Mouse (Mus musculus): ENCODE data around the gene Cd27. TPM values are rescaled to one million over a fixed set of nuclear protein-coding genes. Genes with fewer than 3 reads are reported as not detected.

Gene Cd27
- polyA plus RNA-seq, 1 experiment: 0.23 TPM

DNA sequence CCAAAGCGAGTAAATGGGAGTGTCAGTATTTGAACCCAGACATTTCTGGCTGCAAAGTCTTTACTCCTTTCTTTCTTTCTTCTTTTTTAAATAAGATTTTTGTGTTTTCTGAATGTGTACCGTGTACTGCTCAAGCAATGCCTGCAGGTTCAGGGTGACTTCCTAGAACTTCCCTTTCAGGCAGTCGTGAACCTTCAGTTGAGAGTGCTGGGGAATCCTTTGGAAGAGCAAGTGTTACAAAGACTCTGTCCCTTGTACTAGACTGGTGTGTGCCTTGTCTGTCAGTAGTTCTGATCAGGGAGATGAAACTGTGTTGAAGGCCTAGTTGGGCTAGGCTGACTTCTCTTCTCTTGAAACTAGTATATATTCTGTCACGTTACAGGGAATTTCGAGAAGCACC is 44.0 kb downstream of the Cd27 start:
- Histone ChIP-seq H3K36me3 (ENCODE audit: control insufficient read depth, insufficient read depth, low read length) (no peaks in the 10 kb centered on the region; the same call in 1 of the 2 replicates), H3K4me3 (ENCODE audit: control insufficient read depth, low read depth, low read length) (peak overlapping the region; percentile 89), H3K27me3 (ENCODE audit: control insufficient read depth, insufficient read depth, low read length) (no peaks in the 10 kb centered on the region), H3K4me1 (ENCODE audit: control insufficient read depth, insufficient read depth, low read length) (no peaks in the 10 kb centered on the region), H3K27ac (ENCODE audit: control insufficient read depth, insufficient read depth, low read depth, low read length) (peak overlapping the region; percentile 97)
- no peak for TF ChIP-seq CTCF (IDR thresholded peaks at IDR 0.05; ENCODE audit: control insufficient read depth, insufficient read depth, insufficient replicate concordance, low read depth, low read length)
- no peak for TF ChIP-seq POLR2A (IDR thresholded peaks at IDR 0.05; ENCODE audit: control insufficient read depth, low read depth, low read length)

DNA sequence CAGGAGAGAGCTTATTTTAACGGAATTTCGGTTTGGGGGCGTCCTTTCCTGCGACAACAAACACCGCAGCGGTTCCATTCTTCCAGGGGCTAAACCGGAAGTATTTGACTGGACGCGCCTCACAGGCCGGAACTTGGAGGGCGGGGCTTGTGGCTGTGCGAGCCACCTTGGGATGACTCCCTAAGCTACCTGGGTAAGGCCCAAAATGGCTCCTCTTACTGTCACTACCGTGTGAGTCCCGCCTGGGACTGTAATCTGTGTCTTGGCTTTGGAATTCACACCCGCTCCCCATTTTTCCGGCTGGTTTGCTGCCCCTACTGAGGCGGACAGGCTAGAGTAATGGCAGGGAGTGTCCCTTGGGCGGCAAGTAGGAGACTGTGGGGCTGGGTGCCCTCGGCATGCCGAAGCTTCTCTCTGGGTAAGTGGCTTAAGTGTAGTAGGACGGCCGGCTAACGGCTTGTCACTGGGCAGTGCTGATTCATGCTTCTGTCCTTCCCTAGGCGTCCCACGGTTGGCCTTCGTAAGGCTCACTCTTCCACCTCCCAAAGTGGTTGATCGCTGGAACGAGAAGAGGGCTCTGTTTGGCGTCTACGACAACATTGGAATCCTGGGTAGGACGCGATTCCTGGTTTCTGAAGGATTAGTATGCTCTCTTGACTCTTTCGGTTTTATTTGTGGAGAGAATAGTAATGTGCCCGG is 44.6 kb downstream of the Cd27 start:
- H3K27ac ChIP-seq (ENCODE audit: control insufficient read depth, insufficient read depth, low read depth, low read length): peak overlapping the region; percentile 97
- H3K4me3 ChIP-seq (ENCODE audit: control insufficient read depth, low read depth, low read length): peak overlapping the region; percentile 89
- TF ChIP-seq CTCF (IDR thresholded peaks at IDR 0.05; ENCODE audit: control insufficient read depth, insufficient read depth, insufficient replicate concordance, low read depth, low read length): no peak
- peak; percentile 4; the same call in 1 of the 2 replicates for TF ChIP-seq POLR2A (IDR thresholded peaks at IDR 0.05; ENCODE audit: control insufficient read depth, low read depth, low read length)
- peaks cover under 1% of the 10 kb centered on the region for H3K36me3 ChIP-seq (ENCODE audit: control insufficient read depth, insufficient read depth, low read length)
- no peaks in the 10 kb centered on the region for H3K4me1 ChIP-seq (ENCODE audit: control insufficient read depth, insufficient read depth, low read length)
- no peaks in the 10 kb centered on the region for H3K27me3 ChIP-seq (ENCODE audit: control insufficient read depth, insufficient read depth, low read length)

DNA sequence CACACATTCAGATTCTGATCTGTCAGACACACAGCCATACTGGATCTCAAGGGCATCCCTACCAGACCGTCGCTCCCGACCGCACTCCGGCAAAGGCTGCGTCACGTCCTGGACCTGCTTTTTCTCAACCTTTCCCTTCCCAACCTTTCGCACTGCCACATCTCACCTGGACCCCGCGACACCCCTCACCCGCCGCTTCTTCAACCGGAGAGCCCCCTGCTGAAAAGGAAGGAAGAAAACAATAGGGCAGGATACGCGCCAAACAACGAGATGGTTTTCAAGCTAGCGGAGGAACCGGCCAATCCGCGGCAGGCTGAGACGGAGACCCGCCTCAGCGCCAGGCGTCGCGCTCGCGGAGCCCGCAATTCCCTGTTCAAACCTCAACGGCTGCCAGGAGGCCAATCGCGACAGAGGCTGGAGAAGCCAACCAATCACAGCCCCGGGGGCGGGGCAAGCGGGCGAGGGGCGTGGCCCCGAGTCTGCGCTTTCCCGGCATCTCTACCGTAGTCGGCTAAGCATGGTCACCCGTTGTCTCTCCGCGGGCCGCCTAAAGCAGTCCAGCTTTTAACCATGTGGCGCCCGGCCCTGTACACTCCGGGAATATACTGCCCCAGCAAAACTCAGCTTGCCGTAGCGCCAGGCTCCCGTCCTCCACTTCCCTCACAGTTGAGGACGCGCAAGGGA is 45.3 kb downstream of the Cd27 start, which contains the start of the genes Ncapd2 and Mrpl51:
TSS of gene Ncapd2 (minus strand) at position 370 of the 684 bp plus-strand sequence.
TSS of gene Mrpl51 (plus strand) at position 470 of the 684 bp plus-strand sequence.
- peak; percentile 90 for TF ChIP-seq POLR2A (IDR thresholded peaks at IDR 0.05; ENCODE audit: control insufficient read depth, low read depth, low read length)
- TF ChIP-seq CTCF (IDR thresholded peaks at IDR 0.05; ENCODE audit: control insufficient read depth, insufficient read depth, insufficient replicate concordance, low read depth, low read length): no peak

DNA sequence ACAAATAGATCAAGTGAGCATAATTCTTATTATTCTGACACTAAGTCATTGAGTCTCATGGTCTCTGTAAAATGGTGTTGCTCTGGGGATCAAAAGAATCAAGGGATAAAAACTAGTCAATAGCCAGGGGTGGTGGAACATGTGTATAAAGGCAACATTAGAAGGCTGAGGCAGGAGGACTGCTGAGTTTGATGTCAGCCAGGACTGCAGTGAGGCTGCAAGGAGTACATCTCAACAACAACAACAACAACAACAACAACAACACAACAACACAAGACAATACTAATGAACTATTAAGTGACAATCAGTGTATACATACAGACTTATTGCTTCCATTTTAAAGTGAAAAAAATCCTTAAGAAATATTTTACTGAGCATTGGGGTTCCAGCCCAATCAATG is 46.0 kb downstream of the Cd27 start:
- Histone ChIP-seq H3K27ac (ENCODE audit: control insufficient read depth, insufficient read depth, low read depth, low read length) (peak overlapping the region; percentile 84; the same call in 1 of the 2 replicates), H3K36me3 (ENCODE audit: control insufficient read depth, insufficient read depth, low read length) (peaks cover 1% of the 10 kb centered on the region), H3K4me3 (ENCODE audit: control insufficient read depth, low read depth, low read length) (peak overlapping the region; percentile 89), H3K27me3 (ENCODE audit: control insufficient read depth, insufficient read depth, low read length) (no peaks in the 10 kb centered on the region), H3K4me1 (ENCODE audit: control insufficient read depth, insufficient read depth, low read length) (no peaks in the 10 kb centered on the region)
- TF ChIP-seq CTCF (IDR thresholded peaks at IDR 0.05; ENCODE audit: control insufficient read depth, insufficient read depth, insufficient replicate concordance, low read depth, low read length) (no peak), POLR2A (IDR thresholded peaks at IDR 0.05; ENCODE audit: control insufficient read depth, low read depth, low read length) (no peak)

More for the DNA sequence above, 45.3 kb downstream of the Cd27 start, which contains the start of the genes Ncapd2 and Mrpl51:
- peaks cover 1% of the 10 kb centered on the region for H3K36me3 ChIP-seq (ENCODE audit: control insufficient read depth, insufficient read depth, low read length)
- no peaks in the 10 kb centered on the region for H3K4me1 ChIP-seq (ENCODE audit: control insufficient read depth, insufficient read depth, low read length)
- no peaks in the 10 kb centered on the region for H3K27me3 ChIP-seq (ENCODE audit: control insufficient read depth, insufficient read depth, low read length)
- H3K4me3 ChIP-seq (ENCODE audit: control insufficient read depth, low read depth, low read length): peak within 1 kb of the TSS; percentile 89
- H3K27ac ChIP-seq (ENCODE audit: control insufficient read depth, insufficient read depth, low read depth, low read length): peak within 1 kb of the TSS; percentile 97

DNA sequence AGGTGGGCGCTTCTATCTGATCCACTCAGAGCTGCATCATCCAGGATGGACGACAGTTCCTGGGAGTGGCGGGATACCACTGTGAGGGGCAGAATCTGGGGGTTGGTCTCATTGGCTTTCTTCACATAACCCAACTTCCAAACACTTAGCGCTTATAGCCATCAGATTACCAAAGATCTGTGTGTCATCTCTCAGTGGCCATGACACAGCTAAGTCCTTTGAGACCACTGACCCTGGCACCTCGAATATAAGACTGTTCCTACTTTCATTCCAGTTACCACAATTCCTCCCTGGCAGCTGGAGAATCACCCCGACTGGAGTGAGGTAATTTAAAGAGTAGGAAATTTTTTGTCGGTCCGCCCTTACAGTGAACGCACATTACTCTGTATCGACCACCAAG is 50.6 kb downstream of the Cd27 start:
- Histone ChIP-seq H3K36me3 (ENCODE audit: control insufficient read depth, insufficient read depth, low read length) (peaks cover 4% of the 10 kb centered on the region), H3K4me3 (ENCODE audit: control insufficient read depth, low read depth, low read length) (no peak overlapping the region), H3K27ac (ENCODE audit: control insufficient read depth, insufficient read depth, low read depth, low read length) (no peak overlapping the region), H3K27me3 (ENCODE audit: control insufficient read depth, insufficient read depth, low read length) (no peaks in the 10 kb centered on the region), H3K4me1 (ENCODE audit: control insufficient read depth, insufficient read depth, low read length) (no peaks in the 10 kb centered on the region)
- TF ChIP-seq POLR2A (IDR thresholded peaks at IDR 0.05; ENCODE audit: control insufficient read depth, low read depth, low read length) (no peak), CTCF (IDR thresholded peaks at IDR 0.05; ENCODE audit: control insufficient read depth, insufficient read depth, insufficient replicate concordance, low read depth, low read length) (no peak)

Other genes with a start within 250 kb of the Cd27 start
- gene Pianp, start 240.3 kb downstream of the Cd27 start, polyA plus RNA-seq (2012; rRNA removed): 0.23 and 0.38 TPM in 2 replicates
- 50.2 and 53.1 TPM in 2 replicates for gene Zfp384, start 227.9 kb downstream of the Cd27 start, polyA plus RNA-seq (2012; rRNA removed)
- gene Ing4, start 197.2 kb downstream of the Cd27 start, polyA plus RNA-seq (2012; rRNA removed): 11.3 and 11.8 TPM in 2 replicates
- 1,698 and 1,947 TPM in 2 replicates for gene Acrbp, start 187.3 kb downstream of the Cd27 start, polyA plus RNA-seq (2012; rRNA removed)
- 0.31 and 0.32 TPM in 2 replicates for gene Lpar5, start 169.1 kb downstream of the Cd27 start, polyA plus RNA-seq (2012; rRNA removed)
- 42.5 and 43.0 TPM in 2 replicates for gene Chd4, start 141.0 kb downstream of the Cd27 start, polyA plus RNA-seq (2012; rRNA removed)
- gene Nop2, start 105.1 kb downstream of the Cd27 start, polyA plus RNA-seq (2012; rRNA removed): 24.5 and 26.2 TPM in 2 replicates
- gene Iffo1, start 91.8 kb downstream of the Cd27 start, polyA plus RNA-seq (2012; rRNA removed): 60.9 and 62.9 TPM in 2 replicates
- 274 and 379 TPM in 2 replicates for gene Gapdh, start 70.5 kb downstream of the Cd27 start, polyA plus RNA-seq (2012; rRNA removed)
- gene Ncapd2, start 45.3 kb downstream of the Cd27 start, polyA plus RNA-seq (2012; rRNA removed): 100 and 109 TPM in 2 replicates
- 171 and 194 TPM in 2 replicates for gene Mrpl51, start 45.2 kb downstream of the Cd27 start, polyA plus RNA-seq (2012; rRNA removed)
- gene Vamp1, start 21.5 kb downstream of the Cd27 start, polyA plus RNA-seq (2012; rRNA removed): 10.3 and 11.3 TPM in 2 replicates
- 8.0 and 9.3 TPM in 2 replicates for gene Tapbpl, start 5.2 kb downstream of the Cd27 start, polyA plus RNA-seq (2012; rRNA removed)
- gene Tuba3a, start 49.0 kb upstream of the Cd27 start, polyA plus RNA-seq (2012; rRNA removed): 2,638 and 2,960 TPM in 2 replicates
- 10.9 and 11.2 TPM in 2 replicates for gene Ltbr, start 76.9 kb upstream of the Cd27 start, polyA plus RNA-seq (2012; rRNA removed)
- 0.44 and 1.4 TPM in 2 replicates for gene Scnn1a, start 83.6 kb upstream of the Cd27 start, polyA plus RNA-seq (2012; rRNA removed)
- gene Tnfrsf1a, start 112.4 kb upstream of the Cd27 start, polyA plus RNA-seq (2012; rRNA removed): 18.2 and 21.0 TPM in 2 replicates
- 0.11 and 0.46 TPM in 2 replicates for gene Plekhg6, start 143.8 kb upstream of the Cd27 start, polyA plus RNA-seq (2012; rRNA removed)